ENCODE assay signal across 16 mouse cellular contexts in the genomic region with DNA sequence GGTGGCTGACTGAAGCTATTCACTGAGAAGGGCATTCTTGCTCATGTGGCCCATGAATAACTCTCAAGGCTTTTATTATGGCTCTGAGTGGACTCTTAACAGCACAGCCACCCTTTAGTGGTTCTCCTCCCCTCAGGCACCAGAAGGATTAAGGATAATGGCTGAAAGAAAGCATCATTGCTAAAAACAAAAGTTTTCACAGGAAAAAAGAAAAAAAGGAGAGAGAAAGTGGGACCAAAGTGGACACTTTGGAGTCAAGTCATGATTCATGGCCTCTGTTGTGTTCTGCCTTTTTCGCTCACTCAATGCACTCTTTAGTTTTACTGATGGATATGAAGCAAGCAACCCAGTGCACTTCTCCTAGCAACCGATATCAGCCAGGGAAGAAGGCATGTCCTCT. TPM values are rescaled to one million over a fixed set of nuclear protein-coding genes. Genes with fewer than 3 reads are reported as not detected.
DNase-seq lines count a peak whose midpoint lies in the region; ATAC-seq and TF ChIP-seq lines count a peak whose summit lies in the region.
"Had no signal": no experiment of that assay in that cellular context is flagged by ENCODE, and none has a peak within 500 bp of the region (broad histone marks: within the 10 kb centered on the region; RNA-seq: fewer than 3 reads in every experiment).

No protein-coding gene starts in this region.

- DNase-seq in heart, embryonic 10.5 days (ENCODE audit: low spot score) = no peak
- no peak for DNase-seq in lung, adult 2 months
- no peak for DNase-seq in kidney, postnatal 25 days
- DNase-seq: cerebellum, postnatal 25 days; kidney, adult 18-20 months; lung, postnatal 36 days; thymus, postnatal 25 days had no signal

- no peaks in the 10 kb centered on the region for H3K9me3 ChIP-seq in midbrain, embryonic 12.5 days
- no peaks in the 10 kb centered on the region for H3K9me3 ChIP-seq in midbrain, embryonic 16.5 days (replicated peaks; ENCODE audit: control insufficient read depth, low read length, poor library complexity, severe bottlenecking)
- no peaks in the 10 kb centered on the region for H3K9me3 ChIP-seq in forebrain, embryonic 15.5 days
- no peaks in the 10 kb centered on the region for H3K9me3 ChIP-seq in hindbrain, embryonic 16.5 days (ENCODE audit: control insufficient read depth, low read length)
- no peaks in the 10 kb centered on the region for H3K9me3 ChIP-seq in heart, embryonic 10.5 days
- no peaks in the 10 kb centered on the region for H3K9me3 ChIP-seq in kidney, embryonic 15.5 days (replicated peaks)
- H3K9me3 ChIP-seq: limb, embryonic 13.5 days; liver, embryonic 15.5 days; midbrain, embryonic 15.5 days had no signal

- TF ChIP-seq POLR2A in lung, adult 2 months (IDR thresholded peaks at IDR 0.05; ENCODE audit: borderline replicate concordance, extremely low read depth, low read depth, low read length) = no peak

- no peak overlapping the region for H3K4me2 ChIP-seq in midbrain, embryonic 12.5 days (replicated peaks)
- H3K4me2 ChIP-seq in midbrain, embryonic 16.5 days (ENCODE audit: low read length) = no peak overlapping the region
- H3K4me2 ChIP-seq in forebrain, embryonic 15.5 days (replicated peaks) = no peak overlapping the region; the same call in 1 of the 2 replicates
- no peak overlapping the region for H3K4me2 ChIP-seq in hindbrain, embryonic 16.5 days (ENCODE audit: low read length)
- no peak overlapping the region for H3K4me2 ChIP-seq in kidney, embryonic 15.5 days
- H3K4me2 ChIP-seq: limb, embryonic 13.5 days; liver, embryonic 15.5 days; midbrain, embryonic 15.5 days had no signal

- peaks cover 14% of the 10 kb centered on the region for H3K4me1 ChIP-seq in midbrain, embryonic 12.5 days
- peaks cover 11% of the 10 kb centered on the region for H3K4me1 ChIP-seq in midbrain, embryonic 16.5 days (ENCODE audit: control insufficient read depth, insufficient read depth, low read length)
- peaks cover 25% of the 10 kb centered on the region for H3K4me1 ChIP-seq in forebrain, embryonic 15.5 days
- peaks cover 4% of the 10 kb centered on the region; the same call in 1 of the 2 replicates for H3K4me1 ChIP-seq in hindbrain, embryonic 16.5 days (ENCODE audit: control insufficient read depth, insufficient read depth, low read depth, low read length)
- H3K4me1 ChIP-seq in heart, embryonic 10.5 days = no peaks in the 10 kb centered on the region
- no peaks in the 10 kb centered on the region for H3K4me1 ChIP-seq in kidney, embryonic 15.5 days
- H3K4me1 ChIP-seq in lung, adult 2 months (ENCODE audit: control insufficient read depth, insufficient read depth, low read length) = no peaks in the 10 kb centered on the region; the same call in 1 of the 2 replicates
- H3K4me1 ChIP-seq: liver, embryonic 15.5 days had no signal

- TF ChIP-seq CTCF in lung, adult 2 months (IDR thresholded peaks at IDR 0.05; ENCODE audit: insufficient read depth, low read length) = no peak

- H3K4me3 ChIP-seq in midbrain, embryonic 12.5 days = no peak overlapping the region
- no peak overlapping the region for H3K4me3 ChIP-seq in midbrain, embryonic 16.5 days (ENCODE audit: low read depth, low read length)
- no peak overlapping the region for H3K4me3 ChIP-seq in forebrain, embryonic 15.5 days
- H3K4me3 ChIP-seq in hindbrain, embryonic 16.5 days (ENCODE audit: low read length) = no peak overlapping the region
- no peak overlapping the region for H3K4me3 ChIP-seq in heart, embryonic 10.5 days
- H3K4me3 ChIP-seq in kidney, embryonic 15.5 days (replicated peaks) = no peak overlapping the region
- H3K4me3 ChIP-seq in lung, adult 2 months (replicated peaks; ENCODE audit: extremely low read depth, low read depth, low read length) = no peak overlapping the region
- H3K4me3 ChIP-seq: limb, embryonic 13.5 days; liver, embryonic 15.5 days; midbrain, embryonic 15.5 days had no signal

- ATAC-seq in midbrain, embryonic 12.5 days (ENCODE audit: low FRiP score, low read depth) = peak; percentile 62; the same call in 1 of the 2 replicates
- no peak for ATAC-seq in midbrain, embryonic 16.5 days
- peak; percentile 90 for ATAC-seq in forebrain, embryonic 15.5 days (replicated peaks)
- ATAC-seq in hindbrain, embryonic 16.5 days = peak; percentile 95
- no peak for ATAC-seq in kidney, embryonic 15.5 days (replicated peaks; ENCODE audit: low FRiP score)
- ATAC-seq: midbrain, embryonic 15.5 days had no signal

- WGBS in midbrain, embryonic 12.5 days = 40% methylated on average over 2 of the region's 2 CpGs
- WGBS in midbrain, embryonic 16.5 days = 54% methylated on average over 2 of the region's 2 CpGs
- WGBS in forebrain, embryonic 15.5 days = 15% methylated on average over 2 of the region's 2 CpGs
- WGBS in hindbrain, embryonic 16.5 days = 42% methylated on average over 2 of the region's 2 CpGs
- WGBS in heart, embryonic 10.5 days = 78% methylated on average over 2 of the region's 2 CpGs
- WGBS in kidney, embryonic 15.5 days = 83% methylated on average over 2 of the region's 2 CpGs
- WGBS in lung, adult 2 months = 85% methylated on average over 2 of the region's 2 CpGs

- no peak overlapping the region for H3K27ac ChIP-seq in midbrain, embryonic 12.5 days (replicated peaks)
- no peak overlapping the region for H3K27ac ChIP-seq in midbrain, embryonic 16.5 days (ENCODE audit: low read length)
- H3K27ac ChIP-seq in forebrain, embryonic 15.5 days (replicated peaks) = no peak overlapping the region
- H3K27ac ChIP-seq in hindbrain, embryonic 16.5 days (ENCODE audit: low read depth, low read length) = no peak overlapping the region
- no peak overlapping the region for H3K27ac ChIP-seq in heart, embryonic 10.5 days
- no peak overlapping the region for H3K27ac ChIP-seq in kidney, embryonic 15.5 days
- H3K27ac ChIP-seq: limb, embryonic 13.5 days; liver, embryonic 15.5 days; midbrain, embryonic 15.5 days; stomach, postnatal 0 days had no signal

- H3K9ac ChIP-seq in midbrain, embryonic 12.5 days (replicated peaks) = no peak overlapping the region
- no peak overlapping the region for H3K9ac ChIP-seq in midbrain, embryonic 16.5 days (ENCODE audit: low read depth, low read length)
- H3K9ac ChIP-seq in forebrain, embryonic 15.5 days (replicated peaks) = no peak overlapping the region
- no peak overlapping the region for H3K9ac ChIP-seq in hindbrain, embryonic 16.5 days (ENCODE audit: low read depth, low read length)
- no peak overlapping the region for H3K9ac ChIP-seq in kidney, embryonic 15.5 days
- H3K9ac ChIP-seq: limb, embryonic 13.5 days; liver, embryonic 15.5 days; midbrain, embryonic 15.5 days had no signal

- H3K27me3 ChIP-seq in midbrain, embryonic 12.5 days = no peaks in the 10 kb centered on the region
- H3K27me3 ChIP-seq in midbrain, embryonic 16.5 days (ENCODE audit: control insufficient read depth, insufficient read depth, low read depth, low read length) = no peaks in the 10 kb centered on the region
- H3K27me3 ChIP-seq in forebrain, embryonic 15.5 days = no peaks in the 10 kb centered on the region
- H3K27me3 ChIP-seq in hindbrain, embryonic 16.5 days (replicated peaks; ENCODE audit: control insufficient read depth, insufficient read depth, low read length) = no peaks in the 10 kb centered on the region
- no peaks in the 10 kb centered on the region for H3K27me3 ChIP-seq in heart, embryonic 10.5 days (ENCODE audit: insufficient read depth, poor library complexity, severe bottlenecking)
- no peaks in the 10 kb centered on the region for H3K27me3 ChIP-seq in kidney, embryonic 15.5 days
- H3K27me3 ChIP-seq: limb, embryonic 13.5 days; liver, embryonic 15.5 days; midbrain, embryonic 15.5 days had no signal

- H3K36me3 ChIP-seq in midbrain, embryonic 12.5 days = no peaks in the 10 kb centered on the region
- H3K36me3 ChIP-seq in midbrain, embryonic 16.5 days (ENCODE audit: control insufficient read depth, insufficient read depth, low read length) = no peaks in the 10 kb centered on the region
- H3K36me3 ChIP-seq in forebrain, embryonic 15.5 days = no peaks in the 10 kb centered on the region
- H3K36me3 ChIP-seq in hindbrain, embryonic 16.5 days (ENCODE audit: control insufficient read depth, insufficient read depth, low read length) = no peaks in the 10 kb centered on the region
- H3K36me3 ChIP-seq in heart, embryonic 10.5 days = no peaks in the 10 kb centered on the region
- 0 out of 2 replicates have a peak, but pooled peaks cover 2% of the 10 kb centered on the region for H3K36me3 ChIP-seq in kidney, embryonic 15.5 days
- H3K36me3 ChIP-seq: liver, embryonic 15.5 days; midbrain, embryonic 15.5 days had no signal

RNA-seq across cellular contexts. Expression of a gene that starts 14.3 kb away (rescaled TPM):
- 60.7 and 61.0 TPM in 2 replicates for polyA plus RNA-seq in midbrain, embryonic 12.5 days (2016; fragmentation: Nextera tagmentation; extraction: Ambion mirVana)
- 88.9 and 94.7 TPM in 2 replicates for polyA plus RNA-seq in midbrain, embryonic 16.5 days (2015; fragmentation: Nextera tagmentation; extraction: Ambion mirVana)
- polyA plus RNA-seq in forebrain, embryonic 15.5 days (2015; fragmentation: Nextera tagmentation; extraction: Ambion mirVana) = 102 and 112 TPM in 2 replicates
- 67.5 and 77.5 TPM in 2 replicates for polyA plus RNA-seq in hindbrain, embryonic 16.5 days (2015; fragmentation: Nextera tagmentation; extraction: Ambion mirVana)
- 11.9 and 24.3 TPM in 2 replicates for polyA plus RNA-seq in heart, embryonic 10.5 days (2016; fragmentation: Nextera tagmentation; extraction: Ambion mirVana)
- polyA plus RNA-seq in kidney, embryonic 15.5 days (2015; fragmentation: Nextera tagmentation; extraction: Ambion mirVana) = 93.0 and 97.8 TPM in 2 replicates
- 16.8 and 19.7 TPM in 2 replicates for polyA plus RNA-seq in lung, adult 2 months (2012; rRNA removed)

Comparison
In these comparisons a context has a peak if more than half of its experiments do, and no peak if none do; other contexts are left out.
1. ATAC-seq: peak in midbrain, embryonic 12.5 days (single experiment), forebrain, embryonic 15.5 days (single experiment) and hindbrain, embryonic 16.5 days (single experiment); none in midbrain, embryonic 16.5 days (single experiment) and kidney, embryonic 15.5 days (single experiment).